Comparison of ENCODE assay signal across 9 mouse cellular contexts in genomic region chr5:122811364-122812079, GRCm38 (mm10). TPM values are rescaled to one million over a fixed set of nuclear protein-coding genes. Genes with fewer than 3 reads are reported as not detected.
DNase-seq lines count a peak whose midpoint lies in the region; ATAC-seq lines count a peak whose summit lies in the region.
"Had no signal": no experiment of that assay in that cellular context is flagged by ENCODE, and none has a peak within 500 bp of the region (broad histone marks: within the 10 kb centered on the region; RNA-seq: fewer than 3 reads in every experiment).

No protein-coding gene starts in this region.

- ATAC-seq in hindbrain, embryonic 13.5 days (ENCODE audit: low FRiP score), result no peak

- peaks cover 99% of the 10 kb centered on the region for H3K36me3 ChIP-seq in hindbrain, embryonic 10.5 days
- H3K36me3 ChIP-seq in hindbrain, embryonic 13.5 days, result peaks cover 88% of the 10 kb centered on the region

- DNase-seq in hindbrain, embryonic 10.5 days (ENCODE audit: low spot score), result peak; percentile 61
- DNase-seq in CD8-positive naive resting alpha-beta T cell, adult 2 months (ENCODE audit: low read depth in 2 of 2, low spot score in 2 of 2), result peak; percentile 62 to 77
- DNase-seq in brain, adult 2 months (ENCODE audit: low read depth, low spot score), result peak; percentile 85
- DNase-seq in frontal cortex, postnatal 36 days (ENCODE audit: low spot score in 2 of 2), result peak; percentile 26 to 46
- DNase-seq in layer of hippocampus, adult 9-11 months, result peak; percentile 35
- peak; percentile 70 for DNase-seq in mesoderm, embryonic 11.5 days (ENCODE audit: low read depth, low spot score)
- DNase-seq in testis, postnatal 14 days (ENCODE audit: low spot score), result peak; percentile 45

- H3K4me3 ChIP-seq in hindbrain, embryonic 10.5 days, result no peak overlapping the region
- no peak overlapping the region for H3K4me3 ChIP-seq in hindbrain, embryonic 13.5 days
- H3K4me3 ChIP-seq: midbrain, embryonic 12.5 days had no signal

- no peak overlapping the region for H3K27ac ChIP-seq in hindbrain, embryonic 10.5 days
- no peak overlapping the region for H3K27ac ChIP-seq in hindbrain, embryonic 13.5 days
- H3K27ac ChIP-seq: midbrain, embryonic 12.5 days had no signal

- H3K9me3 ChIP-seq in hindbrain, embryonic 10.5 days, result no peaks in the 10 kb centered on the region
- H3K9me3 ChIP-seq in hindbrain, embryonic 13.5 days, result no peaks in the 10 kb centered on the region
- H3K9me3 ChIP-seq: midbrain, embryonic 12.5 days had no signal

- H3K4me1 ChIP-seq in hindbrain, embryonic 10.5 days (replicated peaks), result no peaks in the 10 kb centered on the region
- no peaks in the 10 kb centered on the region for H3K4me1 ChIP-seq in hindbrain, embryonic 13.5 days (replicated peaks)
- H3K4me1 ChIP-seq: midbrain, embryonic 12.5 days had no signal

- no peak overlapping the region for H3K9ac ChIP-seq in hindbrain, embryonic 13.5 days
- H3K9ac ChIP-seq: midbrain, embryonic 12.5 days had no signal

- H3K4me2 ChIP-seq in hindbrain, embryonic 13.5 days, result no peak overlapping the region
- H3K4me2 ChIP-seq: midbrain, embryonic 12.5 days had no signal

- H3K27me3 ChIP-seq in hindbrain, embryonic 10.5 days (ENCODE audit: insufficient read depth, poor library complexity, severe bottlenecking), result no peaks in the 10 kb centered on the region
- H3K27me3 ChIP-seq in hindbrain, embryonic 13.5 days, result no peaks in the 10 kb centered on the region
- H3K27me3 ChIP-seq: midbrain, embryonic 12.5 days had no signal

- WGBS in hindbrain, embryonic 10.5 days, result 94% methylated on average over 9 of the region's 9 CpGs
- 94% methylated on average over 9 of the region's 9 CpGs for WGBS in hindbrain, embryonic 13.5 days

RNA-seq across cellular contexts. Expression of gene Anapc5, which starts 9.6 kb away (rescaled TPM):
- 491 and 495 TPM in 2 replicates for polyA plus RNA-seq in hindbrain, embryonic 10.5 days (2016; fragmentation: Nextera tagmentation; extraction: Ambion mirVana)
- polyA plus RNA-seq in hindbrain, embryonic 13.5 days (2015; fragmentation: Nextera tagmentation; extraction: Ambion mirVana), result 518 and 521 TPM in 2 replicates

RNA-seq across cellular contexts. Expression of gene Camkk2, which starts 32.3 kb away (rescaled TPM):
- 25.1 and 29.3 TPM in 2 replicates for polyA plus RNA-seq in hindbrain, embryonic 10.5 days (2016; fragmentation: Nextera tagmentation; extraction: Ambion mirVana)
- 59.1 and 60.3 TPM in 2 replicates for polyA plus RNA-seq in hindbrain, embryonic 13.5 days (2015; fragmentation: Nextera tagmentation; extraction: Ambion mirVana)

RNA-seq across cellular contexts. Expression of gene Rnf34, which starts 38.3 kb away (rescaled TPM):
- polyA plus RNA-seq in hindbrain, embryonic 10.5 days (2016; fragmentation: Nextera tagmentation; extraction: Ambion mirVana), result 47.6 and 48.3 TPM in 2 replicates
- polyA plus RNA-seq in hindbrain, embryonic 13.5 days (2015; fragmentation: Nextera tagmentation; extraction: Ambion mirVana), result 48.4 and 50.6 TPM in 2 replicates

Comparison
In these comparisons a context has a peak if more than half of its experiments do, and no peak if none do; other contexts are left out.
1. DNase-seq: peak in every context shown above with its lines; median percentile 85 in brain, adult 2 months; 70 in mesoderm, embryonic 11.5 days; 70 in CD8-positive naive resting alpha-beta T cell, adult 2 months; 61 in hindbrain, embryonic 10.5 days; 45 in testis, postnatal 14 days; 36 in frontal cortex, postnatal 36 days; 35 in layer of hippocampus, adult 9-11 months.